Mouse (Mus musculus) G1E (cell line): ENCODE measurements around the gene Yeats4. TPM values are rescaled to one million over a fixed set of nuclear protein-coding genes. Genes with fewer than 3 reads are reported as not detected.
"Not testable (repeated sequence)": the region's sequence is repeated elsewhere in the genome, so short reads cannot be mapped to it uniquely, and the experiment has no call there.

Experiments used
- ATAC-seq: 2 replicates; pipeline ENCODE4 v1.8.0; 2016; ENCODE audit warnings: mild to moderate bottlenecking; ENCODE audit not compliant: insufficient number of reproducible peaks, poor library complexity, low FRiP score, severe bottlenecking; ENCODE audit errors: extremely low read depth
- DNase-seq: peaks from one replicate; pipeline ENCODE4 v3.0.0; 2012; ENCODE audit warnings: low spot score
- H3K27me3 ChIP-seq: 2 replicates; pipeline ENCODE4 v1.6.1; 2012; ENCODE audit warnings: mild to moderate bottlenecking, low read length, inconsistent platforms; ENCODE audit not compliant: insufficient read depth
- H3K36me3 ChIP-seq: replicated peaks from 2 replicates; pipeline ENCODE3; 2012; ENCODE audit warnings: mild to moderate bottlenecking, inconsistent platforms
- H3K4me1 ChIP-seq: 2 replicates; pipeline ENCODE4 v1.6.1; 2012; ENCODE audit warnings: low read depth, low read length, inconsistent platforms, mixed read lengths; ENCODE audit not compliant: insufficient read depth
- H3K4me3 ChIP-seq: 2 replicates; pipeline ENCODE4 v1.5.1; 2012; ENCODE audit warnings: low read depth, mild to moderate bottlenecking, inconsistent platforms, low read length, moderate library complexity, mixed read lengths
- H3K9me3 ChIP-seq: replicated peaks from 2 replicates; pipeline ENCODE4 v1.6.1; 2012; ENCODE audit warnings: inconsistent platforms
- CTCF ChIP-seq: IDR thresholded peaks from 2 replicates; pipeline ENCODE4 v1.5.1; 2012; ENCODE audit warnings: low read depth, low read length, inconsistent platforms, mixed read lengths
- GATA1 ChIP-seq: IDR thresholded peaks from 2 replicates; pipeline ENCODE4 v1.6.1; 2012; ENCODE audit warnings: borderline replicate concordance, low read length, inconsistent platforms, mixed read lengths
- GATA2 ChIP-seq: IDR thresholded peaks from 2 replicates; pipeline ENCODE4 v1.6.1; 2012; ENCODE audit warnings: low read depth, low read length, inconsistent platforms, borderline replicate concordance
- POLR2AphosphoS5 ChIP-seq: IDR thresholded peaks from 2 replicates; pipeline ENCODE4 v1.6.1; 2012; ENCODE audit warnings: low read depth, low read length, inconsistent platforms; ENCODE audit not compliant: insufficient replicate concordance
- TAL1 ChIP-seq: conservative IDR thresholded peaks from 2 replicates; pipeline ENCODE4 v1.6.1; 2012; ENCODE audit warnings: low read depth, low read length, inconsistent platforms, mixed read lengths
- polyA plus RNA-seq: library from polyadenylated mRNA; stranded (reverse); fragments of >175 nt; gene quantifications from 2 replicates; pipeline ENCODE4 v1.2.3, GENCODE M21; 2012
- total RNA-seq, 2 experiments: library from RNA; stranded (forward) in 1 of 2; stranded (reverse) in 1 of 2; fragments of 200-1000 nt in 1 of 2; fragments of >200 nt in 1 of 2; fragmentation: Nextera tagmentation in 1 of 2; gene quantifications; 2 replicates each; pipeline ENCODE4 v1.2.3; 2014 to 2017

The Yeats4 gene
- total and polyA plus RNA-seq, 3 experiments: 34.2 to 83.9 (median 75.8) TPM

- ATAC-seq: no peak
- peaks cover 86% of the 10 kb centered on the region for H3K36me3 ChIP-seq
- TF ChIP-seq POLR2AphosphoS5 (no peak), GATA1 (no peak), CTCF (peak; percentile 93)
Measured at GRCm38 (mm10) chr10:117216793-117217192, 7.5 kb downstream of the Yeats4 start.

GRCm38 (mm10) chr10:117216132-117216495 is 8.2 kb downstream of the Yeats4 start:
- peaks cover 79% of the 10 kb centered on the region for H3K36me3 ChIP-seq
- no peak for TF ChIP-seq TAL1
- no peak for TF ChIP-seq CTCF
- TF ChIP-seq GATA1: no peak
- no peak for TF ChIP-seq GATA2
- TF ChIP-seq POLR2AphosphoS5: no peak
- ATAC-seq (no peak), DNase-seq (no peak)
- H3K9me3 ChIP-seq: no peaks in the 10 kb centered on the region
- no peaks in the 10 kb centered on the region for H3K27me3 ChIP-seq
- no peak overlapping the region for H3K4me3 ChIP-seq
- peaks cover 8% of the 10 kb centered on the region for H3K4me1 ChIP-seq

More at GRCm38 (mm10) chr10:117216793-117217192, 7.5 kb downstream of the Yeats4 start:
- Histone ChIP-seq H3K4me1 (peaks cover 12% of the 10 kb centered on the region), H3K9me3 (no peaks in the 10 kb centered on the region), H3K4me3 (no peak overlapping the region), H3K27me3 (no peaks in the 10 kb centered on the region)
- peak; percentile 70 for DNase-seq

- peaks cover 74% of the 10 kb centered on the region for H3K36me3 ChIP-seq
- H3K9me3 ChIP-seq: no peaks in the 10 kb centered on the region
- no peak for DNase-seq
- ATAC-seq: no peak
- H3K4me1 ChIP-seq: peaks cover 8% of the 10 kb centered on the region
- H3K4me3 ChIP-seq: no peak overlapping the region
- no peaks in the 10 kb centered on the region for H3K27me3 ChIP-seq
- TF ChIP-seq GATA1 (no peak), TAL1 (no peak), POLR2AphosphoS5 (no peak), GATA2 (no peak), CTCF (no peak)
Measured at GRCm38 (mm10) chr10:117215409-117216131, 8.7 kb downstream of the Yeats4 start.

GRCm38 (mm10) chr10:117211023-117211422 is 13.3 kb downstream of the Yeats4 start:
- Histone ChIP-seq H3K27me3 (peaks cover 3% of the 10 kb centered on the region), H3K4me1 (peaks cover 6% of the 10 kb centered on the region), H3K36me3 (peaks cover 31% of the 10 kb centered on the region), H3K4me3 (no peak overlapping the region), H3K9me3 (no peaks in the 10 kb centered on the region)
- TF ChIP-seq GATA2: no peak
- TF ChIP-seq GATA1: no peak
- TF ChIP-seq POLR2AphosphoS5: no peak
- TF ChIP-seq TAL1: no peak
- no peak for TF ChIP-seq CTCF
- no peak for DNase-seq
- no peak for ATAC-seq

GRCm38 (mm10) chr10:117209469-117209938 is 14.8 kb downstream of the Yeats4 start:
- peak; percentile 28 for DNase-seq
- TF ChIP-seq TAL1 (no peak), CTCF (peak; percentile 20; the same call in 1 of the 2 replicates)
- peak; percentile 64 for ATAC-seq
- H3K4me3 ChIP-seq: no peak overlapping the region; the same call in 1 of the 2 replicates
- peaks cover 6% of the 10 kb centered on the region for H3K4me1 ChIP-seq
- no peaks in the 10 kb centered on the region for H3K9me3 ChIP-seq
- peaks cover 16% of the 10 kb centered on the region for H3K36me3 ChIP-seq
- H3K27me3 ChIP-seq: peaks cover 14% of the 10 kb centered on the region

GRCm38 (mm10) chr10:117208787-117209186 is 15.5 kb downstream of the Yeats4 start:
- not testable (repeated sequence) for ATAC-seq, H3K9me3 ChIP-seq, DNase-seq, H3K4me1 ChIP-seq, H3K4me3 ChIP-seq
- peaks cover 14% of the 10 kb centered on the region for H3K27me3 ChIP-seq
- H3K36me3 ChIP-seq: peaks cover 11% of the 10 kb centered on the region

GRCm38 (mm10) chr10:117208221-117208620 is 16.1 kb downstream of the Yeats4 start:
- H3K9me3 ChIP-seq: no peaks in the 10 kb centered on the region
- no peak overlapping the region for H3K4me3 ChIP-seq
- H3K36me3 ChIP-seq: peaks cover 10% of the 10 kb centered on the region
- ATAC-seq (no peak), DNase-seq (no peak)
- peaks cover 16% of the 10 kb centered on the region for H3K27me3 ChIP-seq
- H3K4me1 ChIP-seq: peaks cover 6% of the 10 kb centered on the region
- TF ChIP-seq POLR2AphosphoS5 (no peak), GATA2 (no peak), CTCF (no peak), GATA1 (no peak), TAL1 (no peak)
